Mouse (Mus musculus) NIH3T3 (cell line): ENCODE measurements around the gene Tmem126a.

Experiments
- DNase-seq: peaks from one replicate; pipeline ENCODE4 v3.0.0-alpha.2; 2012; ENCODE audit warnings: low read depth

Gene Tmem126a

DNA sequence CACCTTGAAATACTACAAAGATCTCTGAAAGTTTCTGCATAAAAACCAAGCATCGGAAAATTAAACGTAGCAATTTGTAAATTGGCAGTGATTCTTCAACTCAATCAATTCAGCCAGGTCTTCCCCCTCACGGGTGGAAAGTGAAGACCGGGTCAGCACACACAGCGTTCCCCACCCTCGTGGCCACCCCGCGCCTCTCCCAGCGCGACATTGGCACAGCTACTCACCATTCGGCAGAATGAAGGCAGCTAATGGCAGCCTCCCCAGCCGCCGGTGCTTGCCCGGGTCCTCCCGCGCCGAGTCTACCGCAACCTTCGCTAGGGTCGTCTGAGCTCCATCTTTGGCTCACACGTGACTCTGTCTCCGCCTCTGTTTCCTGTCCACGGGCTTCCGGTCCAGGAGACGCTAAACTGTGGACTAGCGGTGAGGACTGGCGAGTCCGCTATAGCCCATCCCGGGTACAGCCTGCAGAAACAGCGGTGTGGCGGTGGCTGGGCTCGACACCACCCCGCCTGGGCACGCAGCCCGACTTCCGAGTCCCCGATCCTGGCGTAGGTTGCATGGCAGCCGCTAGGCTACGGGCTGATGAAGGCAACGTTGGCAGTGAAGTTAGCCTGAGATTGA lies at the start of gene Tmem126a:
Gene Tmem126a (minus strand): TSS at position 385 of the 624 bp plus-strand sequence.
- peak; percentile 93 for DNase-seq

DNA sequence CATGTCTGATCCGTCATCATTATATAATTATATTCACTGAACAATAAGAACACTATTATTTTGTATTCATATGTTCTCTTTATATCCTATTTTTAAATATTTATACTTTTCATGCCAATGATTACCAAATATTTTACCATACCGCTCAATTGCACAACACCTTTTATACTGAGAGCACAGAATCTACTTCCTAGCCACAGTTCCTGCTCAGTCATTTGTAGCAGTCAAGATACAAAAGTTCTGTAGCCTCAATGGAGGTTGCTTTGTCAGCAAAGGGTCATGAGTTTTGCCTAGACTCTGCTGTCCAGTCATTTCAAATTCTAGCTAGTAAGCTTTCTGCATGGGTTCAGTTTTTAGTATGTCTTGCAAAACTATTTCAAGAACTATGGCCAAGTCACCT lies 25.6 kb upstream of the Tmem126a start:
- no peak for DNase-seq

DNA sequence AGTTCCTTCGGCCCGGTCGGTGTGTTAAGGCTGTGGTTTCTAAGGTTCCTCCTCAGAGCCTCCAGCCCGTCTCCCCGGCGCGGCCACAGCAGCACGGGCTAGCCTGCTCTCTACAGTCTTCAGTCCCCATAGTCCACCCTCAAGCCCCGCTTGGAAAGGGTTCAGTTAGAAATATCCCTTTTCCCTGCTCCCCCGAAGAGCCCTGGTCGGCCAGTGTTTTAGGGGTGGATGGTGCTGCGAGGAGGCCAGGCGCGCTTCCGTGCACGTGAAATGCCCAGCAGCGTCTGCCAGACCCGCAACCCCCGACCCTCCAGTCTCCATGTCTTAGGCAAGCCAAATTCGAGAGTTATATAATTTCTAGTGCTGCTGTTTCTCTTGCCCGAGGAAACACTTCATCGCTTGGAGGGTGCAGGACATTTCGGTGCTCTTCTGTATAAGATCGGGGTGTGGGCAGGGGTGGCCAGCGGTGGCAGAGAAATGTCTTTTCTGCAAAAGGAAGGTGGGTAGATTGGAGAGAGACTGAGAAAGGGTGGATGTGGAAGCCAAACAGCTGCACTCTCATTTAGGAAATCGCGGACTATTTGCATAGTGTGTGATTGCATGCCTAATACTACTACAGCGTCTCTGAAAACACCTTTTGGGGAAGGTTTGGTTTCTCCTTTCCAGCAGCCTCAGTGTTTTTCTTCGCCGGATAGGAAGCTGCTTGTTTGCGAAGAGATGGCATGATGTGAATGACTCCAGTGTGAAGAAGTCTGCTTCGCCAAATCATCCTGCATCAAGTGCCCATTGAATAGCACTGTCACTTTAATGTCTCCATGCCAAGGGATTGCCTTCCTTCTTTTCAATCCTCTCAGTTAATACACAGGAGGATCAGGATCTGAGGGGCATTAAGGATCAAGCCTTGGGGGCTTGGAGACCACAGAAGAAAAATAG lies 19.6 kb upstream of the Tmem126a start, which contains the start of gene Dlg2:
Gene Dlg2 (plus strand): TSS at position 360 of the 933 bp plus-strand sequence.
- no peak for DNase-seq

DNA sequence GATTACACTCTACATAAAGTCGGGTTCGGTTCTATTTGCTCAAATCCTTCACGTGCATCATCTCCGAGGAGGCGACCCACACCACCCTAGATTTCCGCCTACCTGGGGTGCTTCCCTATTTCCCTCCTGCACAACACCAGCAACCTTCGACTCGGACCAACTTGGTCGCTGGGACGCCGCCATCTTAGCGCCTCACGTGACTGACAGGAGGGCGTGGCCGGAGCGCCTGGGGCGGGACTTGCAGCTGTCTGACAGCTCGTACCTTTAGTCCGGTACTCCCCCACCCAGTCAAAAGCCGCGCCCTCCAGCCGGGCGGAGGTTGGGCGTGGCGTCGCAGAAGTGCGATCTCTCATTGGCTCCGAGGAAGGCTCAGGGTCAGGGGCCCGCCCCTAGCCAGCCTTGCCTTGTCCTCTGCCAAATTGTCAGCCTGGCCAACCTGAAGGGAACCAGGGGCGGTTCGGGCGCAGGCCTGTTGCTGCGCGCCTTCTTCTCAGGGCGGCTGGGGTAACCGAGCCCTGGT lies 18.8 kb upstream of the Tmem126a start, which contains the start of gene Tmem126b:
Gene Tmem126b (minus strand): TSS at position 209 of the 520 bp plus-strand sequence.
- DNase-seq = peak; percentile 99

DNA sequence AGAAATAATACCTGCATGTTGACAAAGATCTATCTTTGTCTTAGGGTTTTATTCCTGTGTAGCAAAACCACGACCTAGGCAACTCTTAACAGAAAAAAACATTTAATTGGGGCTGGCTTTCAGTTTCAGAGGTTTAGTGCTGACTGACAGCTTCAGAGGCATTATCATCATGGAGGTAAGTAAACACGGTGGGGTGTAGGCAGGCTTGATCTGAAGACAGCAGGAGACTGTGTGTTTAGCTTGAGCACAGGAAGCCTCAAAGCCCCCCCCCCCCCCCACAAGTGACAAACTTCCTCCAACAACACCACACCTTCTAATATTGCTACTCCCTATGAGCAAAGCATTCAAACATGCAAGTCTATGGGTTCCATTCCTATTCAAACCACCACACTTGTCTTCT lies 16.5 kb upstream of the Tmem126a start:
- DNase-seq = no peak

DNA sequence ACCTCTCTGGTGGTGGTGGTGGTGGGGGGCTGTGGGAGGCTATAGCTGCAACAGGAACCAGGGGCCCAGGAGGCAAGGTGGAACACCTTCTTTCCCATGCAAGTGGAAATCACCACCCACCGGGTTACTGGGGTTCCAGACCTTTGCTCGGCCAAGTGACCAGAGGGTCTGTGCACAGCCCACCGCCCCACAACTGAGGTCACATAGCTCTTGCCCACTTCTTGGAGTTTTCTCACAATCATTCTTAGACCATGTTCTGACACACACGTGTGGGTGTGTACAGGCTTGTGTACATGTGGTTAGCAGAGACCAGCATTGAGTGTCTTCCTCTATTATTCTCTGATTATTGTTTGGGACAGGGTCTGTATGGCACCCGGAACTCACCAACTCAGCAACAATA lies 4.4 kb upstream of the Tmem126a start:
- DNase-seq = no peak

DNA sequence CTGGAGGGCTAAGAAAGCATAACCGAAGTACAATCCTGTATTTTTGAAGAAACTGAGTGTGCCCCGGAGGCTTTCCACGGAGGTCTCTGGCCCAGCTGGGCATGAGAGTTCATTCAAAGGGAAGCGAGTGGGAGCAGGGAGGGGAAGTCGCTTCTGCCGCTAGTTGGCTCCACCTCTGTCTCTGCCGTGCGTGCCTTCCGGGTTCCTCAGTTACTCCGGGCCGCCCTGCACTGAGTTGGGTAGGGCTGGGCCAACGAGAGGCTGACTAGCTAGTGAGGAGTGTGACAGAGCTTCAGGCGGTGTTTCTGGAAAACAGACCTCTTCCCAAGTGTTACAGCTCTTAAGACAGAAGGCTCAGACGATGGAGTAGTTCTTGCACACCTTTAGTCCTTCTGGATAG lies 3.9 kb upstream of the Tmem126a start:
- DNase-seq = no peak

DNA sequence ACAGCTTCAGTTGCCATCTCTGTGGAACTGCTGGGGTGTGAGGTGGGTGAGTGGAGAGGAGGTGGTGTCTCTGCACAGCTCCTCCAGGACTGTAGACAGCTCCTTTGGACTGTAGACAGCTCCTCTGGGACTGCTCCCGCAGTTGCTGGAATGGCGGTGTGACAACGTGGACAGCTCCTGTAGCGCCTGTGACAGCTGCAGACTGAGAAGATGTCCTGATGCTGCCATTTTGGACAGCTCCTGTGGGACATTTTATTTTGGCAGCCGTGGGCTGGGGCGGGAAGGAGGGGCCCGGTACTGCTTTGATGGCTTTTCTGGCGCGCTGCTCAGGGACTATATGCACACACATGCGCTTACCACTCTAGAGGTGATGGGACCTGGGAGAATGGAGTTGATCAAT lies 3.3 kb upstream of the Tmem126a start:
- DNase-seq = no peak

DNA sequence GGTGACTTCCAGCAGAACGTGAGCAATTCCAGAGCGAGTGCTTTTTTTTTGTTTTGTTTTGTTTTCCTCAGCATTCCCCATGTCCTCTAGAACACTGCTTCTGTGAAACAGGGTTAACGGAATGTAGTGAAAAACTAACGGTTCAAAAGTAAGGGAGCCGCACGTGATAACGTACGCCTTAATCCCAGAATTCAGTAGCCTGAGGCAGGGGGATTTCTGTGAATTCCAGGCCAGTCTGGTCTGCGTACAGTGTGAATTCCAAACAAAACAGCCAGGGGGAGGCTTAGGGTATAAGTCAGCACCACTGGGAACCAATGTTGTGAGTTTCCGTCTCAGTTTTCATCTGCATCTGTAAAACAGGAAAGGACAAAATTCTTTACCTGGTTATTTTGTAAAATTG lies 488 bp upstream of the Tmem126a start:
- DNase-seq = peak; percentile 58

DNA sequence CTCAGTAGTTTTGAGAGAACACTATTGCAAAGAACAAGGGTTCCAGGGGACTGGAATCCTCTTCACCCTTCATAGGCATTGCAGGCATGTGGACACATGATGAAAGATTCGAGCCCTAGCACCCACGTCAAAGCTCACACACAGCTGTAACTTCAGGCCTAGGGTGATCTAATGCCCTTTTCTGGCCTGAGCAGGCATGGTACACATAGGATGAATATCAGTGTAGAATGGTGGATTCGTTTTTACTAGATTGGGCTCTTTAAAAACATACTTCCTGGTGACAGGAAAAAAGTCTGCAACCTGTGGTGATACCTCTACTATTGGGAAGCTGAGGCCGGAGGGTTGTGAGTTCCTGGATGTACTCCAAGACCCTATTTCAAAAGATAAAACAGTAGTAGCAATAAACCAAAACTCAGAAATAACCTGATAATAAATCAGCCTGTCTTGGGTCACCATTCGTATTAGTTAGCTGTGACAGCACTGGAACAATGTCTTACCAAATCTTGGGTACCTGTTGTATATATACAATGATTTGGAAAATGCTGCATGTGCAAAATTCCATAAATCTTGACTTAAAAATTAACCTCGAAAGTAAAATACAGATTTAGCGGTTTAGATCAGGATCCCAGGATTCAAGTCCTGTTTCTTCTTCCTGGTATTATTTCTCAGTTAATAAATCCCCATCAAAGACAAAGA lies 732 bp downstream of the Tmem126a start:
- peak; percentile 32 for DNase-seq

DNA sequence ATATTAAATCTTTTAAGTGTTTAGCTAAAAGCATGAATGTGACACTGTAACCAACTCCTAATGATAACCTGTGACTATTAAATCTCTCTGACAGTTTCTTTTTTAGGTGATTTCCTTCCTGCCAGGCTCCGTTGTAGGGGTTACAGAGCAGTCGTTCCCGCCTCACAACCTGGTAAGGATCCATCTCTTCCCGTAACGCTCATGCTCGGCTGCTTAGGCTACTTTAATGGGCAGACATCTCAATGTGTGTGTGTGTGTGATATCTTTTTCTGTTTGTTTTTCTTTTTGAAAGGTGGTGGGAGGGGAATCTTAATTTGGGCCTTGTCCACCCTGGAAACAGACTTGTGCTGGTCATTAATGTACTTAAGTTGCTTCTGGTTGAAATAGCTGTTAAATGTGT lies 12.8 kb downstream of the Tmem126a start:
- peak; percentile 48 for DNase-seq

DNA sequence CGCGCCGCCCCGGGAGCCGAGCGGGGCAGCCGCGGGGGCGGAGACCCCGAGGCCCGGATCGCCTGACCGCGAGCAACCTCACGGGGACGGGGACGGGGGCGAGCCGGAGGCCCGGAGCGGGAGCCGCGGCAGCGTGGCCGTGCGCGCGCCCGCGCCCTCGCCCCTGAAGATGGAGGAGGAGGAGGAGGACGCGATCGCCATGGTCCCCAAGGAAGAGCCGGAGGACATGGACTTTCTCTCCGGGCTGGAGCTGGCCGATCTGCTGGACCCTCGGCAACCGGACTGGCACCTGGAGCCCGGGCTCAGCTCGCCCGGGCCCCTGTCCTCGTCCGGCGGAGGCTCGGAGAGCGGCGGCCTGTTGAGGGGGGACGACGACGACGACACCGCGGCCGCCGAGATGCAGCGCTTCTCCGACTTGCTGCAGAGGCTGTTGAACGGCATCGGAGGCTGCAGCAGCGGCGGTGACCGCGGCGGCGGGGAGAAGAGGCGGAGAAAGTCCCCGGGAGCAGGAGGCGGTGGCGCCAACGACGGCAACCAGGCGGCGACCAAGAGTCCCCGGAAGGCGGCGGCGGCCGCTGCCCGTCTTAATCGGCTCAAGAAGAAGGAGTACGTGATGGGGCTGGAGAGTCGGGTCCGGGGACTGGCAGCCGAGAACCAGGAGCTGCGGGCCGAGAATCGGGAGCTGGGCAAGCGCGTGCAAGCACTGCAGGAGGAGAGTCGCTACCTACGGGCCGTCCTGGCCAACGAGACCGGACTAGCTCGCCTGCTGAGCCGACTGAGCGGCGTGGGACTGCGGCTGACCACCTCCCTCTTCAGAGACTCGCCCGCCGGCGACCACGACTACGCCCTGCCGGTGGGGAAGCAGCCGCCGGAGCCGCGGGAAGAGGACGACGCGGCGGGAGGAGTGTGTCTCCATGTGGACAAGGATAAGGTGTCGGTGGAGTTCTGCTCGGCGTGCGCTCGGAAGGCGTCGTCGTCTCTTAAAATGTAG lies 13.6 kb downstream of the Tmem126a start:
- DNase-seq = peak; percentile 81

DNA sequence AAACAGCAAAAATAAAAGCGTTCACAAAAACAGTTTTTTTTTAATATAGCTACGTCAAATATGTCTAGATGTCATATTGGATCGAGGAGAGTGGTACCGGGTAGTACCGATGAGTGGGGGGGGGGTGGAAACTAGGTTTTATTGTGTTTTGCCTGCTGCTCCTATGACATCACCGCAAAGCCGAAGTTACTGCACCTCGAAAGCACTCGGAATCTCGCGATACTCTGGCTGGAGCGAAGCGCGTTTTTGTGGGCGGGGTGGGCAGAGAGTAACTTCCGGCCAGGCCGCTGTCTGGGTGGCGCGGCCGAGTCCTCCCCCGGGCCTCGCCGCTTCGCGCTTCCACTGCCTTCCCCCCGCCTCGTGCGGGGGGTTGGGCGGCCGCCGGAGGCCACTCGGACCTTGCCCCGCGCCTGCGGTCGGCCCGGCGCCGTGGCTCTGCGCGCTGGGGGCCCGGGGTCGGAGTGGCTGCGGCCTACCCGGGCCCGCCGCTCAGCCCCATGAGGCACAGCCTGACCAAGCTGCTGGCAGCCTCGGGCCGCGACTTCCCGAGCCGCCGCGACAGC lies 14.4 kb downstream of the Tmem126a start, which contains the start of gene Crebzf:
Gene Crebzf (plus strand): TSS at position 212 of the 563 bp plus-strand sequence.
- DNase-seq = peak; percentile 99

DNA sequence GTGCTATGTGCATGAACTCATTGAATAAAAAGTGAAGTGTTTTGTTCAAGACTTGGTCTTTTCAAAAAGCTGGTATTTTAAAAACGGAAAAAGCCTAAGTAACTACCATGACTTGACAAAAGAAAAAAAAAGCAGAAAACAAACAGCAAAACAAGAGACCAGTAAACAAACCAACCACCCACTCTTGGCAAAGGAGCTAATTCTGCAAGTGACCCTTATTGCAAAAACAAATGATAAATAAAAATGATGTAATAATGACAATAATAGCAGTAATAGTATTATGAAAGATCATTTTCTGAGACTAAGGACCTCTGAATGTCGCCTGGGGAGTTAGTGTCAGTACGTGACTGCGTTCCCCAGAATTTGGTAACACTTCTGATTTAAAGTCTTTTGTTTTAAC lies 15.0 kb downstream of the Tmem126a start:
- no peak for DNase-seq

DNA sequence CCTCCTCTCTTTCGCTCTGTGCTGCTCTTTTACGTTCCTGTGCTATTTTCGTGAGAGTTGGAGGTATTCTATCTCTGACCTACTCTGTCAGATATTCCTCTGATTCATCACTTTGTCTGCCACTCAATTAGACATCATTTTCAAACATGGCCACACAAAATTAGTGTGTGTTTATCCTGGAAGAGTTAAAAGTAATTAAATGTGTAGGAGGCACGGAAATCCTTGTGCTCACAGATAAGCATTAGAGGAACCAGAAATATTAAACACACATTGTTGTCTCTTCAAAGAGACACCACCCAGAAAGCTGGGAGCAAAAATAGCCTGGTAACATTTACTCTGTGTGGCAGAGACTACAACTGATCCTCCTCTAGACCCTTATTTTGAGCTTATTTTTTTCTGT lies 17.0 kb downstream of the Tmem126a start:
- no peak for DNase-seq

DNA sequence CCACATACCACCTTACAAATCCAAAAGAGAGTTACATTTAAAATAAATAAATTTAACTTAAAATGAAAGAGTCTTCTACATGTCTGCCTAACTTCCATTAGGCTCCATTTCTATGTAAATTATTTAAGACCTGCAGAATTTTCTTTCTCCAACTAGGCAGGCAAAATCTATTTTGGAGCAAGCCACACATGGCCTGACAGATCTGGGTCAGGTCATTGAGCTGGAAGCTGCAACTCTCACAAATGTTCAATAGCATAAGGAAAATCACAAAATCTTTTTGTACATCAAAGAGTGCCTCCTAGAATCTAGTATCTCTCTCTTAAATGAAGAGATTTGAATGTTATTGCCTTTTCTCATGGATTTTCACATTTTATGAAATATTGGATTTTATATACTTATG lies 24.8 kb downstream of the Tmem126a start:
- no peak for DNase-seq

DNA sequence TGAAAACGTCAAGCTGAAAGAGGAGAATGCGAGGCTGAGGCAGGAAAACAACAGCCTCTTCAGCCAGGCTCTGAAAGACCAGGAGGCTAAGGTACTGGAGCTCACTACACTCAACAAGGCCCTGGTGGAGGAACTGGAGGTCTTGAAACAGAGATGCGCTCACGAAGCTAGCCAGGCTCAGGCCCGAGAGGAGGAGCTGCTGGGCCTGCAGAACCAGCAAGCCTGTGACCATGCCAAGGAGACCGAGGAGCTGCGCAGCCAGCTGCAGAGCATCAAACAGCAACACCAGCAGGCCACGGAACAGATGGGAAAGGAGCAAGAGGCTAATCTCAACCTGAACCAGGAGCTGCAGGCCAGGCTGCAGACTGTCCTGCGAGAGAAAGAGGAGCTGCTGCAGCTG lies 30.0 kb downstream of the Tmem126a start:
- no peak for DNase-seq

DNA sequence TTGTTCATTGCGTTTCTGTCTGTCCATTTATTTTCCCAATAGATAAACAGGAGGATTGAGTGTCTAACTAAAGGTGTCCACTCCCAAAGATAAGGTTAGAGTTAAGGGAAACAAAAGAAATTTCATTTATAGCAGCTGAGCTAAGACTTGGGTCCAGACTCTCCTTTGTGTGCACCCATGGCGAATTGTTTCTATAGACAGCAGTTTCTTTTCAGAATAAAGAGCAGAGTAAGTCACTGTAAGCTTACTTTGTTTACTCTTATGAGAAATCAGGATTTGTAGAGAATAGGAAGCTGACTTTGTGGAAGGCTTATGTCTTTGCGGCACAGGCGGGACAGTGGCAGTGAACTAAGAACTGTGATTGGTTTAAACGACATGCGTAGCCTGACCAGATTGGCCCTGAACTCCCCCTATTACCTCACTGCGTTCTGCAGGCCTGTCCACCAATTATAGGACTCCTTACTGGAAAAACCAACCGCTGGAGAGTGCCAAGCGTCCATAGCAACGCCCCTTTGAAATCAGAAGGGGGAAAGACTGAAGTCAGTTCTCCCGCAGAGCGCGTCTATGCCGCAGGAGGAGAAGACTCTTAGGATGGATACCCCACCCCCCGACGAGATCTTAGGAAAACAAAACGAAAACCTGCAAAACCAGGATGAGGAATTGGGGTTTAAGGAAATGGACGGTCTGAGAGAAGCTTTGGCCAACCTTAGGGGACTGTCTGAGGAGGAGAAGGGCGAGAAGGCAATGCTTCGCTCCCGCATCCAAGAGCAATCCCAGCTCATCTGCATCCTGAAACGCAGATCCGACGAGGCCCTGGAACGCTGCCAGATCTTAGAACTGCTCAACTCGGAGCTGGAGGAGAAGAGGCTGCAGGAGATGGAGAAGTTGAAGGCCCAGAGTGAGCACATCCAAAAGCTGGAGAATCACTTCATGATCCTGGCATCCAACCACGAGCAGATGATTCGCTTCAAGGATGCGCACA lies 30.7 kb downstream of the Tmem126a start, which contains the start of gene Ccdc89:
Gene Ccdc89 (plus strand): TSS at position 558 of the 982 bp plus-strand sequence.
- peak; percentile 88 for DNase-seq

DNA sequence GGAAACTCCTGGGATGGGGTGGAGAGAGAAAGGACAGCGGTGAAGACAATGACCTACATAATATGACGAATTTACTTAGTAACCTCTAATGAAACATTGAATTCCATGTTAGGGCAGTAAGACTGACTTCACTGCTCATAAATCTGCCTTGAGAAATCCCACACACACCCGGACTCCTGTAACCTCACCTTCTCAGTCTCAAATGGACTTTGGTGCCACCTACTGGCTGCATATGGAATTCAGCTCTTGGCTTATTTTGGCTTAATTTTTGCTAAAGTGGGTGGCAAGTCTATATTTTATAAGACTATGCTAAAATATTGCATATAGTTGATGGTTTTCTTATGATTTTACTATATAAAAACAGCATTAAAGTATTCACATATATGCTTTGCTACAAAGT lies 47.1 kb downstream of the Tmem126a start:
- DNase-seq = peak; percentile 88
